Mouse (Mus musculus) embryonic fibroblast, embryonic 13.5 days (primary cell): ENCODE results near the gene Slc13a5.

Experiments
- CTCF ChIP-seq: IDR thresholded peaks from 2 replicates; pipeline ENCODE4 v1.5.1; 2011; ENCODE audit warnings: mild to moderate bottlenecking, control low read depth, low read length, moderate library complexity, borderline replicate concordance; ENCODE audit not compliant: insufficient read depth
- POLR2A ChIP-seq: IDR thresholded peaks from 2 replicates; pipeline ENCODE4 v1.6.1; 2011; ENCODE audit warnings: low read depth, mild to moderate bottlenecking, control low read depth, low read length, moderate library complexity

DNA sequence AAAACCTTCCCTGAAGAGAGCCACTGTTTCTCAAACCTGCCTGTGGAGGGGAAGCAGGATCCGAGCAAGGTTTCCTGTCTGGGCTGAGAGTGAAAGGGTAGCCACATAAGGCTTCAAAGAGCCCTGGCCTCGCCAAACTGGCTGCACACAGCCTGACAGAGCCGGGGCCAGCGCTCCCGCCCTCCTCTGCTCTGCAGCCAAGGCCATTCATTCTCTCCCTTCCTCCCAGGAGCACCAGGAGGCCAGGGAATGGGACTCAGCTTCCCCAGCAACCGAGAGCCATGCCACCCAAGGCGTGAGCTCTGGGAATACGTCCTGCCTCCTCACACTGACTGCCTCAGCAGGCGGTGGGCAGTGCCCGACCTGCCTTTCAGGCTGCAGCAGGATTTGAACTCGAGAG, 1.5 kb downstream of the Slc13a5 start:
- no peak for TF ChIP-seq POLR2A
- TF ChIP-seq CTCF: no peak
